Mouse (Mus musculus) thymus, adult 2 months (tissue): ENCODE results near the gene Ehbp1. TPM values are rescaled to one million over a fixed set of nuclear protein-coding genes. Genes with fewer than 3 reads are reported as not detected.

Source experiments
- DNase-seq: peaks from one replicate; pipeline ENCODE4 v3.0.0; 2021
- H3K27ac ChIP-seq: fragments of 200-500 bp; 2 replicates; pipeline ENCODE4 v1.5.1; 2012; ENCODE audit warnings: low read length, control low read depth; ENCODE audit not compliant: control insufficient read depth, insufficient read depth
- H3K27me3 ChIP-seq: fragments of 200-500 bp; 2 replicates; pipeline ENCODE4 v1.6.1; 2012; ENCODE audit warnings: mild to moderate bottlenecking, low read length, moderate library complexity, mixed read lengths; ENCODE audit not compliant: control insufficient read depth, insufficient read depth
- H3K36me3 ChIP-seq: fragments of 200-500 bp; 2 replicates; pipeline ENCODE4 v1.6.1; 2012; ENCODE audit warnings: mild to moderate bottlenecking, low read length, moderate library complexity; ENCODE audit not compliant: control insufficient read depth, insufficient read depth
- H3K4me1 ChIP-seq: fragments of 200-500 bp; replicated peaks from 2 replicates; pipeline ENCODE4 v1.6.1; 2012; ENCODE audit warnings: low read length; ENCODE audit not compliant: control insufficient read depth, insufficient read depth
- H3K4me3 ChIP-seq: fragments of 200-500 bp; 2 replicates; pipeline ENCODE4 v1.5.1; 2012; ENCODE audit warnings: mild to moderate bottlenecking, low read length, control low read depth, moderate library complexity; ENCODE audit not compliant: control insufficient read depth, insufficient read depth
- CTCF ChIP-seq: fragments of 200-500 bp; IDR thresholded peaks from 2 replicates; pipeline ENCODE4 v1.5.1; 2012; ENCODE audit warnings: mild to moderate bottlenecking, control low read depth, low read length, moderate library complexity, borderline replicate concordance; ENCODE audit not compliant: control insufficient read depth, poor library complexity, insufficient read depth; ENCODE audit errors: extremely low read depth
- POLR2A ChIP-seq: fragments of 200-500 bp; IDR thresholded peaks from 2 replicates; pipeline ENCODE4 v1.6.1; 2012; ENCODE audit warnings: mild to moderate bottlenecking, low read length, control low read depth, moderate library complexity; ENCODE audit not compliant: control insufficient read depth, poor library complexity, insufficient read depth; ENCODE audit errors: extremely low read depth
- WGBS: fragments of 180-500 bp; shearing (Covaris S2); methylation state at CpG from one replicate; pipeline ENCODE4 v1.1.7; 2018; 5-methylcytosine and 5-hydroxymethylcytosine counted together
- polyA plus RNA-seq: library from polyadenylated mRNA; depleted of rRNA; stranded (reverse); fragments of >200 nt; gene quantifications from 2 replicates; pipeline ENCODE4 v1.2.3, GENCODE M21; 2012

The Ehbp1 gene
- polyA plus RNA-seq, 1 experiment, result 0.75 TPM

GRCm38 (mm10) chr11:22020602-22021001, 321.5 kb downstream of the Ehbp1 start:
- no peaks in the 10 kb centered on the region for H3K4me1 ChIP-seq
- 95% methylated on average over 2 of the region's 2 CpGs for WGBS

GRCm38 (mm10) chr11:22017444-22017843, 324.6 kb downstream of the Ehbp1 start:
- no peak overlapping the region for H3K4me3 ChIP-seq
- WGBS, result 95% methylated on average over 8 of the region's 8 CpGs
- TF ChIP-seq POLR2A (no peak), CTCF (no peak)
- no peak overlapping the region for H3K27ac ChIP-seq
- no peaks in the 10 kb centered on the region for H3K36me3 ChIP-seq
- DNase-seq, result no peak
- no peaks in the 10 kb centered on the region for H3K27me3 ChIP-seq
- no peaks in the 10 kb centered on the region for H3K4me1 ChIP-seq

More at GRCm38 (mm10) chr11:22020602-22021001, 321.5 kb downstream of the Ehbp1 start:
- TF ChIP-seq CTCF (no peak), POLR2A (no peak)
- H3K4me3 ChIP-seq, result no peak overlapping the region
- DNase-seq, result no peak
- no peaks in the 10 kb centered on the region for H3K27me3 ChIP-seq
- H3K36me3 ChIP-seq, result no peaks in the 10 kb centered on the region
- H3K27ac ChIP-seq, result no peak overlapping the region

GRCm38 (mm10) chr11:22016341-22016740, 325.8 kb downstream of the Ehbp1 start:
- no peak for TF ChIP-seq CTCF
- no peak for TF ChIP-seq POLR2A
- Histone ChIP-seq H3K36me3 (no peaks in the 10 kb centered on the region), H3K4me1 (no peaks in the 10 kb centered on the region), H3K27ac (no peak overlapping the region), H3K27me3 (no peaks in the 10 kb centered on the region), H3K4me3 (no peak overlapping the region)
- 94% methylated on average over 3 of the region's 3 CpGs for WGBS
- no peak for DNase-seq

GRCm38 (mm10) chr11:22008817-22009216, 333.3 kb downstream of the Ehbp1 start:
- 63% methylated on average over 2 of the region's 2 CpGs for WGBS
- H3K4me3 ChIP-seq, result no peak overlapping the region
- no peaks in the 10 kb centered on the region for H3K4me1 ChIP-seq
- H3K27me3 ChIP-seq, result peaks cover 31% of the 10 kb centered on the region
- no peak for TF ChIP-seq CTCF
- TF ChIP-seq POLR2A, result no peak
- no peak overlapping the region for H3K27ac ChIP-seq
- no peak for DNase-seq
- H3K36me3 ChIP-seq, result no peaks in the 10 kb centered on the region

- no peak for TF ChIP-seq CTCF
- no peak for TF ChIP-seq POLR2A
- Histone ChIP-seq H3K27me3 (peaks cover 34% of the 10 kb centered on the region), H3K36me3 (no peaks in the 10 kb centered on the region), H3K4me3 (no peak overlapping the region), H3K4me1 (no peaks in the 10 kb centered on the region), H3K27ac (no peak overlapping the region)
- WGBS, result 5% methylated on average over 10 of the region's 10 CpGs
- no peak for DNase-seq
Observed at GRCm38 (mm10) chr11:22008129-22008596, 333.9 kb downstream of the Ehbp1 start.

- Histone ChIP-seq H3K4me3 (no peak overlapping the region), H3K27ac (no peak overlapping the region), H3K4me1 (no peaks in the 10 kb centered on the region), H3K27me3 (peaks cover 34% of the 10 kb centered on the region), H3K36me3 (no peaks in the 10 kb centered on the region)
- 8% methylated on average over 6 of the region's 6 CpGs for WGBS
- no peak for TF ChIP-seq POLR2A
- no peak for TF ChIP-seq CTCF
- no peak for DNase-seq
Observed at GRCm38 (mm10) chr11:22007781-22008110, 334.3 kb downstream of the Ehbp1 start.

- no peak overlapping the region for H3K27ac ChIP-seq
- peaks cover 34% of the 10 kb centered on the region for H3K27me3 ChIP-seq
- H3K4me3 ChIP-seq, result no peak overlapping the region
- DNase-seq, result no peak
- no peaks in the 10 kb centered on the region for H3K36me3 ChIP-seq
- H3K4me1 ChIP-seq, result no peaks in the 10 kb centered on the region
- WGBS, result 28% methylated on average over 20 of the region's 20 CpGs
- TF ChIP-seq POLR2A (no peak), CTCF (no peak)
Observed at GRCm38 (mm10) chr11:22007088-22007780, 334.9 kb downstream of the Ehbp1 start.
